Mouse (Mus musculus) cerebellum, adult 8-10 months (tissue): Measurements from ENCODE around the gene Slc22a16.
"Not testable (repeated sequence)": the region's sequence is repeated elsewhere in the genome, so short reads cannot be mapped to it uniquely, and the experiment has no call there.

ENCODE experiments used
- DNase-seq: peaks from one replicate; pipeline ENCODE4 v3.0.0; 2022

Slc22a16 gene

GRCm38 (mm10) chr10:40570036-40570435, at the start of gene Slc22a16:
Slc22a16 (plus strand) TSS chr10:40570336.
- no peak for DNase-seq

- no peak for DNase-seq
Observed at GRCm38 (mm10) chr10:40521579-40521978, 48.6 kb upstream of the Slc22a16 start.

- no peak for DNase-seq
Observed at GRCm38 (mm10) chr10:40523312-40523975, 46.7 kb upstream of the Slc22a16 start.

GRCm38 (mm10) chr10:40524032-40524806, 45.9 kb upstream of the Slc22a16 start:
- no peak for DNase-seq

DNA sequence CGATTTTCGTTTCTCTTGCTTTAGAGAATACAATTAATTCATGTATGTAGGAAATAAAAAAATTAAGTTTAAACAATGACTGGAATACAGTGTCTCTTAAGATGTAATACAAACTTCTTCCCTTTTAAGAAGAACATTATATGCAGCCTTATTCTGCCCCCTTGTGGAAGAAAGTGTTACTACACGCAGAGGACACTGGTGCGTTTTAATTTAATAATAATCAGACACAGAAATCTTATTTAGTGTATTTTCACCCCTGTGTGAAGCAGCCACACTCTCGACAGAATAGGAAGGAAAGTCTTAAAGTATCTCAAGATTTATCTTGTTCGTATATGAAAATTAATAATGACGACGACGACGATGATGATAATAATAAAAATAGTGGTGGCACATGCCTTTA, 45.1 kb upstream of the Slc22a16 start:
- DNase-seq: peak; percentile 68

- no peak for DNase-seq
Observed at GRCm38 (mm10) chr10:40525616-40526155, 44.5 kb upstream of the Slc22a16 start.

- DNase-seq: no peak
Observed at GRCm38 (mm10) chr10:40526301-40526761, 43.8 kb upstream of the Slc22a16 start.

GRCm38 (mm10) chr10:40526986-40527385, 43.1 kb upstream of the Slc22a16 start:
- no peak for DNase-seq

GRCm38 (mm10) chr10:40527573-40527972, 42.6 kb upstream of the Slc22a16 start:
- no peak for DNase-seq

DNA sequence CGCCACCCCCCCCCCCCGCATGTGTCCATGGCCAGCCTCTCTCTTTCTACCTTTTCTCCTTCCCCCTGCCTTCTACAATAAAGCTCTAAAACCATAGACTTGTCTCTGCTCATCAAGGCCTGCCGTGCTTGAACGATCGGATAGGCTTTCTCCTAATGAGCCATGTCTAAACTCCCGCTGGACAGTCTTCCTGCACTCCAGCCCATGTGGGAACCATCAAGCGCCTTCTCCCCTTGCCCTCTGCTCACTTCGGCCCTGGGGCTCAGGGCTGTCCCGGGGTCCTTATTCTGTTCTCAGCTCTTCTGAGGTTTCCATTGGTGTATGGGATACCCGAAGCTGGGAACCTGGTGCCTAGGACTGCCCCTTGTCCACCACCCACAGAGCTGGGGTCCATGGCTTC, 41.5 kb upstream of the Slc22a16 start:
- DNase-seq: no peak

DNA sequence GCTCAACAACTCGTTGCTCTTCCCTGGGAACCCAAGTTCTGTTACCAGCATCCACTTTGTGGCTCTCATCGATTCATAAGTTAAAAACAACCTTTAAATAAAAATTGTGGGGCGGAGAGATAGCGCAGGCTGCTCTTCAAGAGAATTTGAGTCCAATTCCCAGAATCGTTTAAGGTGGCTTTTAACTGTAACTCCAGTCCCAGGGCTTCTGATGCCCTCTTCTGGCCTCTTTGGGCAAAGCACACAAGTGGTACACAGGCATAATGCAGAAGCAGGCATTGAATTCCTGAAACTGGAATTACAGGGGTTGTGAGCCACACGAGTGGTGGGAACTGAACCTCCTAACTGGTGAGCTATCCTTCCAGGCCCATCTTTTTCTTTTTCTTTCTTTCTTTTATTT, 40.5 kb upstream of the Slc22a16 start:
- DNase-seq: no peak

GRCm38 (mm10) chr10:40530661-40531060, 39.5 kb upstream of the Slc22a16 start:
- no peak for DNase-seq

GRCm38 (mm10) chr10:40532586-40532985, 37.5 kb upstream of the Slc22a16 start:
- DNase-seq: not testable (repeated sequence)

- no peak for DNase-seq
Observed at GRCm38 (mm10) chr10:40541351-40541750, 28.8 kb upstream of the Slc22a16 start.

- DNase-seq: no peak
Observed at GRCm38 (mm10) chr10:40549317-40549716, 20.8 kb upstream of the Slc22a16 start.

GRCm38 (mm10) chr10:40551801-40552200, 18.3 kb upstream of the Slc22a16 start:
- DNase-seq: no peak

- DNase-seq: not testable (repeated sequence)
Observed at GRCm38 (mm10) chr10:40565695-40566094, 4.4 kb upstream of the Slc22a16 start.

- DNase-seq: no peak
Observed at GRCm38 (mm10) chr10:40575912-40576634, 5.9 kb downstream of the Slc22a16 start.

- DNase-seq: no peak
Observed at GRCm38 (mm10) chr10:40583584-40584255, 13.6 kb downstream of the Slc22a16 start.

GRCm38 (mm10) chr10:40592186-40592585, 22.1 kb downstream of the Slc22a16 start:
- DNase-seq: no peak

DNA sequence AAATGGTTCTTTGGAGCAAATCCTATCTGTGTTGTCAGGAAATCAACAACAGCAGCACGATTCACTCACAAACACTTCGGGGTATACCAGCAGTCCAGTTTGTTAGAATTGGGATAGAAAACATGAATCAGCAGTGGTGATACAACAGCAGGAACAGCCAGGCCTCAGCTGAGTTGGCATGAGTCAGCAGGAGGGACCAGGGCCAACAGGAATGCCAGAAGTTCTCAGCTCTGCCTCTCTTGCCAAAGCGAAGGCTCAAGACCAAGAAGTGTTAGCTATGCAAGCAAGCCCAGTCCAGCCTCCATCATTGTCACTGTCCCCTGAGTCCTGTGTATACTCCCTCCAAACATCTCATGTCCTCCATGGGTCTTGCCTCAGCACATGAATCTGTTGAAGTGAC, 27.0 kb downstream of the Slc22a16 start:
- DNase-seq: no peak

DNA sequence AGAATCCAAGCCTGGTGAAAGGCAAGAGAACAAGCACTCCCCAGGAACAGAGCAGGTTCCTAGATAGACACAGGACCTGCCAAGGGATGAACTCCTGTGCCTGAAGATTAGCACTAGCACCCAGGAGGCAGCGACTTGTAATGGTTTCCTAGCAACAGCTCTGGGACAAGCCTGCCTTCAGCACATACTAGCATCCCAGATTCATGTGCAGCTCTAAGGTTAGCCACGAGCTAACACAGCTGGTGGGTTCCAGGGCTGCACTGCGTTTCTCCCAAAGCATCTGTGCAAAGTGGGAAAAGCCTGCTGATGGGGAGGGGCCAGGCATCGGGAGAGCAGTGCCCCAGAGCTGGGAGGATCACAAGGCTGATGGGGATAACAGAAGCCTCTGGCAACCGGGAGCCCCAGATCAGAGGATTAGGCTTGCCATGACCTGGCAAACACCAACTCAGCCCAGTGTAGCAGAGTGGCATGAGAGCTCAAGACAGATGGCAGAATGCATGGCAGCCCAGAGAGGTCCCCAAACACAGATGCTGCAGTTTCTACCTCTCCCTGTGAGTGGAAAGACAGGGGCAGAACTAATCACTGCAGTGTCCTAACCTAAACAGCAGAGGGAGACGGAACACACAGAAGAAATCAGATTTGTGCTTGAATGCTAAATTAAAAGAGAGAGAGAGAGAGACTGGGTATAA, 34.7 kb downstream of the Slc22a16 start:
- no peak for DNase-seq
